Mouse (Mus musculus): Measurements from ENCODE around the gene Gdf3. TPM values are rescaled to one million over a fixed set of nuclear protein-coding genes. Genes with fewer than 3 reads are reported as not detected.
"Not testable (repeated sequence)": the region's sequence is repeated elsewhere in the genome, so short reads cannot be mapped to it uniquely, and the experiment has no call there.

Gene Gdf3
- polyA plus RNA-seq (2014; fragmentation: Nextera tagmentation; extraction: Ambion mirVana): 0.25 TPM in 1 of 2 replicates, not detected in the other

DNA sequence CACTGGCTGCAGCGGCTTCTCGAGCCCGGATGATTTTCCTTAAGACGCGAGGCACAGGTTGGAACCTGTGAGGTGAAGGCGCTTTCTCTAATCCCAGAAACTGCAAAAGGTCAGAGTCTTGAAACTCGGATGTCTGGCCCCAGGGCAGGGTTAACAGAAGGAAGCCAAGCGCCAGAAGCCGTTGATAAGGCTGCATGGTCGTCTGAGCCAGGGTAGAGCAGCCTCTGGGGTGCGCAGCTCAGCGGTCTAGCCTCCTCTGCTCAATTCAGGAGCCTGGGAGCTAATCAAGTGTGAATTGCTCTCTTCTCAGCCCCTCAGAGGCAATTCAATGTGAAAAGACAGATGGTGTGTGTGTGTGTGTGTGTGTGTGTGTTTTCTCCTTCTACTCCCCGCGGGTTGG, at the start of gene Gdf3:
Gene Gdf3 (minus strand): TSS at position 317 of the 400 bp plus-strand sequence.
- Histone ChIP-seq H3K36me3 (ENCODE audit: control insufficient read depth, insufficient read depth, low read length) (no peaks in the 10 kb centered on the region), H3K4me1 (replicated peaks; ENCODE audit: control insufficient read depth, insufficient read depth, low read length) (no peaks in the 10 kb centered on the region), H3K27me3 (ENCODE audit: control insufficient read depth, insufficient read depth, low read length) (no peaks in the 10 kb centered on the region), H3K27ac (ENCODE audit: low read depth, low read length) (no peak within 1 kb of the TSS), H3K4me3 (ENCODE audit: low read depth, low read length) (no peak within 1 kb of the TSS), H3K9me3 (ENCODE audit: control insufficient read depth, low read length) (no peaks in the 10 kb centered on the region), H3K4me2 (replicated peaks; ENCODE audit: low read depth, low read length) (no peak within 1 kb of the TSS), H3K9ac (ENCODE audit: low read depth, low read length) (no peak within 1 kb of the TSS)
- 64% methylated on average over 14 of the region's 14 CpGs for WGBS
- ATAC-seq (ENCODE audit: low FRiP score) (no peak), DNase-seq (ENCODE audit: low spot score) (no peak)

DNA sequence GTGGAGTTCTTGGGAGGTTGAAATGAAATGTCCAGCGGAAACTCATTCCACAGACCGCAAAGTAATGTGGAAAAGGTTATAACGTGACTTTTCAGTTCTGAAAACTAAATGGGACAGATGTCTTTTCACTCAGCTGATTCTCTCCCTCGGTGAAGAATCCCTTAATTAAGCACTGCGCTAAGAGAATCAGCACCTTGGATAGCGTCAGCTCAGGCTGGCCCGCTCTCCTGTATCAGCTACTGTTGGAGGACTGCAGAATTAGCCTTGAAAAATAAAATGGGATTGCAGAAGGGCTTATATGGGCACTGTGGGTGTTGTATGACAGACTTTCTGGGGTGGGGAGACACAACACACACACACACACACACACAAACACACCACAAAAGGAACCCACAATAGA, 49.7 kb upstream of the Gdf3 start:
- H3K4me1 ChIP-seq (replicated peaks; ENCODE audit: control insufficient read depth, insufficient read depth, low read length): no peaks in the 10 kb centered on the region
- no peak overlapping the region for H3K4me3 ChIP-seq (ENCODE audit: low read depth, low read length)
- DNase-seq (ENCODE audit: low spot score) (peak; percentile 54), ATAC-seq (ENCODE audit: low FRiP score) (no peak)
- 22% methylated on average over 7 of the region's 7 CpGs for WGBS
- H3K9ac ChIP-seq (ENCODE audit: low read depth, low read length): no peak overlapping the region
- H3K27me3 ChIP-seq (ENCODE audit: control insufficient read depth, insufficient read depth, low read length): 0 out of 2 replicates have a peak, but pooled peaks cover 2% of the 10 kb centered on the region
- no peaks in the 10 kb centered on the region for H3K9me3 ChIP-seq (ENCODE audit: control insufficient read depth, low read length)
- no peak overlapping the region for H3K27ac ChIP-seq (ENCODE audit: low read depth, low read length)
- H3K36me3 ChIP-seq (ENCODE audit: control insufficient read depth, insufficient read depth, low read length): no peaks in the 10 kb centered on the region
- H3K4me2 ChIP-seq (replicated peaks; ENCODE audit: low read depth, low read length): no peak overlapping the region

DNA sequence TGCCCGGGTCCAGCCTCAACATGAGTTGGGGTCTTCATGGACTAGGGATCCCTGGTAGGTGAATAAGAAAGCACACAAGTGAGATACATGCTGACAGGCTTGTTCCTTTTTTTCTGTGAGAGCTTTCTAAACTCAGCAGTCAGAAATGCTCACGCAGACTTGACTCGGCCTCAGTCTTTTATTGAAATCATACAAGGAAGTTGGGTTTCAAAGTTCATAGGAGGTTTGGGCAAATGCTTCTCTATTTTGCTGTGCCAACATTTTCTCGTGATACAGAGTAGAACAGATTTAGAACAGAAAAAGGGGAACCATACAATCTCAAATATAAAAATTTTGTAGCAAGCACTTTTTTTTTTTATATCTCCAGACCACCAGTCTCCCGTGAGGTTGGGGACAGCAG, 47.7 kb upstream of the Gdf3 start:
- H3K4me1 ChIP-seq (replicated peaks; ENCODE audit: control insufficient read depth, insufficient read depth, low read length): no peaks in the 10 kb centered on the region
- no peak for DNase-seq (ENCODE audit: low spot score)
- no peak overlapping the region for H3K27ac ChIP-seq (ENCODE audit: low read depth, low read length)
- H3K9me3 ChIP-seq (ENCODE audit: control insufficient read depth, low read length): no peaks in the 10 kb centered on the region
- no peak overlapping the region for H3K4me2 ChIP-seq (replicated peaks; ENCODE audit: low read depth, low read length)
- no peak for ATAC-seq (ENCODE audit: low FRiP score)
- no peak overlapping the region for H3K9ac ChIP-seq (ENCODE audit: low read depth, low read length)
- no peak overlapping the region for H3K4me3 ChIP-seq (ENCODE audit: low read depth, low read length)
- no peaks in the 10 kb centered on the region for H3K36me3 ChIP-seq (ENCODE audit: control insufficient read depth, insufficient read depth, low read length)
- 0 out of 2 replicates have a peak, but pooled peaks cover 2% of the 10 kb centered on the region for H3K27me3 ChIP-seq (ENCODE audit: control insufficient read depth, insufficient read depth, low read length)
- 89% methylated on average over 5 of the region's 5 CpGs for WGBS

DNA sequence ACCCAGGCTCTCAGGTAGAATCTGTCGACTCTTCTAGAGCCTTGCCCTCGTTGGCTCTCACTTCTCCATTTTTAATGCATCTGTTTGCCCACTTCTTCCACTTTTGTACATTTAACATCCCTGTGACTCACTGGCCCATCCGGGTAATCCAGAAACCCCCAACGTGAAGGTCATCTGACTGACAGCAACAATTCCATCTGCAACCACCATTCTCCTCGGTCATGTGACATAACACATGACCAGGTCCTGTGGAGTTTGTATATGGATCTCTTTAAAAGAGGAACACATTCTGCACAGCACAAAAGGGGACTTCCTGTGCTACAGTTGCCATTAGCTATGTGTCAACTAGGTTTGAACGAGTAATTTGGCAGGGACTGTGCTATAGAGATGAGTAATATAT, 44.4 kb upstream of the Gdf3 start:
- no peaks in the 10 kb centered on the region for H3K36me3 ChIP-seq (ENCODE audit: control insufficient read depth, insufficient read depth, low read length)
- no peak overlapping the region for H3K4me2 ChIP-seq (replicated peaks; ENCODE audit: low read depth, low read length)
- no peaks in the 10 kb centered on the region for H3K9me3 ChIP-seq (ENCODE audit: control insufficient read depth, low read length)
- no peak overlapping the region for H3K4me3 ChIP-seq (ENCODE audit: low read depth, low read length)
- H3K27me3 ChIP-seq (ENCODE audit: control insufficient read depth, insufficient read depth, low read length): no peaks in the 10 kb centered on the region
- H3K9ac ChIP-seq (ENCODE audit: low read depth, low read length): no peak overlapping the region
- 81% methylated on average over 6 of the region's 6 CpGs for WGBS
- H3K27ac ChIP-seq (ENCODE audit: low read depth, low read length): no peak overlapping the region
- DNase-seq (ENCODE audit: low spot score): no peak
- H3K4me1 ChIP-seq (replicated peaks; ENCODE audit: control insufficient read depth, insufficient read depth, low read length): no peaks in the 10 kb centered on the region
- ATAC-seq (ENCODE audit: low FRiP score): no peak

DNA sequence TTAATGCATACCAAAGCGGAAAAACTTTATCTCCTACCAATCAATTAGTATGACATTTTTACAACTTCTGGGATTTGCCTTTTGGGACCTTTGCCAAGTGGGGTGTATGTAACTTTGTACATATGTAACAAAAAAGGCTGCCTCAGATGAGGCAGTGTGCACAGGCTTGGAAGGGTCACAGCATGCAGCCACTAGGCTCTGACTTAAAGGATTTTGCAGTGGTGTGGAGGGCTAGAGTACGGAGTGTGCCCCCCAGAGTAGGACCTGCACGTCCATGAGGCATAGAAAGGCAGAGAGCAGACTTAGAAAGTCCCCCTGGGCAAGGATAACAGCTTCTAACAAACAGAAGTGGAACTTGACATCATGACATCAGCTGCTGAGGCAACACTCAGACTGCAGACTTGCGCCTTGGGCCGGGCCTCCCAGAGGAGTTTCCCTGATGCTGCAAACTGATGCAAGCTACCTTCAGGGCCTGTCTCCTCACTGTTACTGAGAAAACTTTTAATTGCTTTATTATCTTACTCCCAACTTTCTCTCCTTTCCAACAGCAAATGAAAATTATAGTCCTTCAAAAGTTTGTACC, 40.6 kb upstream of the Gdf3 start:
- DNase-seq (ENCODE audit: low spot score) (no peak), ATAC-seq (ENCODE audit: low FRiP score) (no peak)
- Histone ChIP-seq H3K27ac (ENCODE audit: low read depth, low read length) (no peak overlapping the region), H3K4me2 (replicated peaks; ENCODE audit: low read depth, low read length) (no peak overlapping the region), H3K9me3 (ENCODE audit: control insufficient read depth, low read length) (no peaks in the 10 kb centered on the region), H3K4me3 (ENCODE audit: low read depth, low read length) (no peak overlapping the region), H3K4me1 (replicated peaks; ENCODE audit: control insufficient read depth, insufficient read depth, low read length) (no peaks in the 10 kb centered on the region), H3K27me3 (ENCODE audit: control insufficient read depth, insufficient read depth, low read length) (no peaks in the 10 kb centered on the region), H3K9ac (ENCODE audit: low read depth, low read length) (no peak overlapping the region), H3K36me3 (ENCODE audit: control insufficient read depth, insufficient read depth, low read length) (no peaks in the 10 kb centered on the region)
- WGBS: 79% methylated on average over 5 of the region's 5 CpGs

DNA sequence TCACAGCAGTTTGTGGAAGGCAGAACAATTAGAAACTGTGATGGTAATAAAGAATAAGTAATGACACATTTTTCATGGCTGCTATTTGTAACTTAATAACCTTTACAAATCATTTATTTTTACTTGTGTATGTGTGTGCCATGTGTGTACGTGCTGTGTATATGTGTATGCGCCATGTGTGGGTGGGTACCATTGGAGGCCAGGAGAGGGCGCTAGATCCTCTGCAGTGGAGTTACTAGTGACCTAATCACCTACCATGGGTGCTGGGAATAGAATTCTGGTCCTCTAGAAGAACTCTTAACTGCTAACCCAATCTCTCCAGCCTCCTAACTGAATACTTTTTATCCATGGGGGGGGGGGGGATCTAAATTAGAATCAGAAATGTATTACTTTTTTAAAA, 40.0 kb upstream of the Gdf3 start:
- no peak for ATAC-seq (ENCODE audit: low FRiP score)

DNA sequence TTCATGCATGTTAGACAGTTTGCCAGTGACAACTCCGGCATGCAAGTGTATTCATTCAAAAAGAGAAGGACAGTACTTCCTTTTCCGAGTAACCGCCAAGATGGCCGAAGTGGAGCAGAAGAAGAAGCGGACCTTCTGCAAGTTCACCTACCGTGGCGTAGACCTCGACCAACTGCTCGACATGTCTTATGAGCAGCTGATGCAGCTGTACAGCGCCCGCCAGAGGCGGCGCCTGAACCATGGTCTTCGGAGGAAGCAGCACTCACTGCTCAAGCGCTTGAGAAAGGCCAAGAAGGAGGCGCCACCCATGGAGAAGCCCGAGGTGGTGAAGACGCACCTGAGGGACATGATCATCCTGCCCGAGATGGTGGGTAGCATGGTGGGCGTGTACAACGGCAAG, 34.3 kb upstream of the Gdf3 start:
- not testable (repeated sequence) for H3K4me1 ChIP-seq (replicated peaks; ENCODE audit: control insufficient read depth, insufficient read depth, low read length); H3K4me2 ChIP-seq (replicated peaks; ENCODE audit: low read depth, low read length); H3K9ac ChIP-seq (ENCODE audit: low read depth, low read length); DNase-seq (ENCODE audit: low spot score); H3K4me3 ChIP-seq (ENCODE audit: low read depth, low read length); H3K27ac ChIP-seq (ENCODE audit: low read depth, low read length); H3K27me3 ChIP-seq (ENCODE audit: control insufficient read depth, insufficient read depth, low read length); ATAC-seq (ENCODE audit: low FRiP score); H3K9me3 ChIP-seq (ENCODE audit: control insufficient read depth, low read length); H3K36me3 ChIP-seq (ENCODE audit: control insufficient read depth, insufficient read depth, low read length)
- 93% methylated on average over 19 of the region's 21 CpGs for WGBS

More for the DNA sequence above, 40.0 kb upstream of the Gdf3 start:
- Histone ChIP-seq H3K27me3 (ENCODE audit: control insufficient read depth, insufficient read depth, low read length) (no peaks in the 10 kb centered on the region), H3K27ac (ENCODE audit: low read depth, low read length) (no peak overlapping the region), H3K9ac (ENCODE audit: low read depth, low read length) (no peak overlapping the region), H3K9me3 (ENCODE audit: control insufficient read depth, low read length) (no peaks in the 10 kb centered on the region), H3K4me2 (replicated peaks; ENCODE audit: low read depth, low read length) (no peak overlapping the region), H3K4me3 (ENCODE audit: low read depth, low read length) (no peak overlapping the region), H3K4me1 (replicated peaks; ENCODE audit: control insufficient read depth, insufficient read depth, low read length) (no peaks in the 10 kb centered on the region), H3K36me3 (ENCODE audit: control insufficient read depth, insufficient read depth, low read length) (no peaks in the 10 kb centered on the region)
- WGBS: 81% methylated on average over 3 of the region's 3 CpGs
- DNase-seq (ENCODE audit: low spot score): no peak

DNA sequence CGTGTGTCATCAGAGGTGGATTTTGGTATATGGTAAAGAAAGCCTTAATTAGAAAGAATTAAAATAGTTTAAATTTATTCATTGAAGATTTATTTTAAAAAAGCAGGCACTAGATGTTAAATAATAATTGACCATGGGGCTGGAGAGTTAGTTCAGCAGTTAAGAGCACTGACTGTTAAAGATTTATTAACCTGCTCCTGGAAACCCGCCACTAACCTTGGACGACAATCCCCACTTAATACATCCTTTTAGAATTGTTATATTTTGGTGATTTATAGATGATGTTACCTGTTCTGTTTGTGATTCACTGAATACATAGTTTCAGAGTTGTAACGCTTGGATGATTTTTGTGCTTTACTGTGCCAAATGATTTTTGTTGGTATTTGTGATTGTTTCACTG, 27.7 kb upstream of the Gdf3 start:
- H3K4me2 ChIP-seq (replicated peaks; ENCODE audit: low read depth, low read length); H3K4me3 ChIP-seq (ENCODE audit: low read depth, low read length); H3K27ac ChIP-seq (ENCODE audit: low read depth, low read length); H3K9ac ChIP-seq (ENCODE audit: low read depth, low read length); H3K9me3 ChIP-seq (ENCODE audit: control insufficient read depth, low read length); H3K36me3 ChIP-seq (ENCODE audit: control insufficient read depth, insufficient read depth, low read length); H3K4me1 ChIP-seq (replicated peaks; ENCODE audit: control insufficient read depth, insufficient read depth, low read length); ATAC-seq (ENCODE audit: low FRiP score); DNase-seq (ENCODE audit: low spot score); H3K27me3 ChIP-seq (ENCODE audit: control insufficient read depth, insufficient read depth, low read length): not testable (repeated sequence)
- 93% methylated on average over 4 of the region's 4 CpGs for WGBS

DNA sequence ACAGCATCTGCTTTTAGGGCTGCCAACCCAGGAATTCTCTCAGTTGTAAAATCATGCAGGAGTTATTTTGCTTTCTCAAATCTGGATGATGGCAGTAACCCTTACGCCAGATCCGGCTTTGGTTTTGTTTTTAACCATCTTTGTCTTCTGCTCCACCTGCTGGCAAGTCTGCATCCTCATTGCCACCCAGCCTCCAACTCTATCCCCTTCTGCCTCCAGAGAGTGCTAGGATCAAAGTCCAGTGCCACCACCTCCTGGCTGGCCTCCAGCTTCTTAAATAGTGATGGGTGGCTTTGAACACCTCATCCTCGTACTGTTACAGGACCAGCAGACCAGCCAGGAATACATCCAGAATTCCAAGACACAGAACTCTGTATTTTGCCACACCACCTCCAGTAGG, 26.8 kb upstream of the Gdf3 start:
- WGBS: 74% methylated on average over 3 of the region's 3 CpGs
- H3K4me2 ChIP-seq (replicated peaks; ENCODE audit: low read depth, low read length): no peak overlapping the region
- no peak overlapping the region for H3K27ac ChIP-seq (ENCODE audit: low read depth, low read length)
- H3K9me3 ChIP-seq (ENCODE audit: control insufficient read depth, low read length): no peaks in the 10 kb centered on the region
- no peak overlapping the region for H3K4me3 ChIP-seq (ENCODE audit: low read depth, low read length)
- DNase-seq (ENCODE audit: low spot score) (no peak), ATAC-seq (ENCODE audit: low FRiP score) (no peak)
- H3K9ac ChIP-seq (ENCODE audit: low read depth, low read length): no peak overlapping the region
- H3K27me3 ChIP-seq (ENCODE audit: control insufficient read depth, insufficient read depth, low read length): no peaks in the 10 kb centered on the region
- H3K4me1 ChIP-seq (replicated peaks; ENCODE audit: control insufficient read depth, insufficient read depth, low read length): no peaks in the 10 kb centered on the region
- no peaks in the 10 kb centered on the region for H3K36me3 ChIP-seq (ENCODE audit: control insufficient read depth, insufficient read depth, low read length)

All from hindbrain, embryonic 11.5 days (tissue).